Mouse (Mus musculus): ENCODE measurements around the gene Lamtor4.

DNA sequence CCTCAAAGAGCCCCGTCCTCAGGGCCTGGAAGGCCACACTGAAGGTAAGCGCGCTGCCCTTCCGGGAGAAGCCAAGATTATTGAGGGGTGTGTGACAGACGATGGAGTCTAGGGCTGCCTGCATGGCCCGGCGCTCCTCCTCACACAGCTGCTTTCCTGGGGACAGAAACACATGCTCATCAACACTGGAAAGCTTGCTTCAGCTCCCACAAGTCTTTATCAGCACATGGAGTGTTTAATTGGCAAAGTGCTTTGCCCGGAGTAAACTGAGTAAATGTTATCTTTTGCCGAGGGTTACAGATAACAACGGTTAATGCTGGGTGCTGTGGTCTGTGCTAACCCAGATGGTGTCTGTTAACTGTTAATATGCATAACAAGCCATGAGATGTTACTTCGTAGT, 5.6 kb downstream of the Lamtor4 start:
- TF ChIP-seq EP300 (IDR thresholded peaks at IDR 0.05): no peak
- no peak for TF ChIP-seq CTCF (IDR thresholded peaks at IDR 0.05)

All from lung, postnatal 0 days (tissue).